Mouse (Mus musculus) layer of hippocampus, adult 8-10 months (tissue): ENCODE measurements around the gene Pdia3. TPM values are rescaled to one million over a fixed set of nuclear protein-coding genes. Genes with fewer than 3 reads are reported as not detected.
"Not testable (repeated sequence)": the region's sequence is repeated elsewhere in the genome, so short reads cannot be mapped to it uniquely, and the experiment has no call there.

Source experiments
- DNase-seq, 2 experiments: peaks; one replicate each; pipeline ENCODE4 v3.0.0; 2022; ENCODE audit warnings: low spot score in 2 of 2
- total RNA-seq, 4 experiments: library from RNA; stranded (reverse); gene quantifications; 2 replicates each; pipeline ENCODE4 v1.2.4; 2022

Gene Pdia3
- total RNA-seq: 100 to 1,000 TPM; 168 to 236 (median 196) TPM

- peak; percentile 93 to 94 for DNase-seq
Observed at GRCm38 (mm10) chr2:121413387-121414042, at the start of gene Pdia3, which contains the start of gene Catsper2. Gene Pdia3 (plus strand): TSS chr2:121413775. Gene Catsper2 (minus strand): TSS chr2:121413792.

- DNase-seq: no peak
Observed at GRCm38 (mm10) chr2:121368831-121369230, 44.7 kb upstream of the Pdia3 start.

GRCm38 (mm10) chr2:121370921-121371320, 42.7 kb upstream of the Pdia3 start:
- DNase-seq: no peak

GRCm38 (mm10) chr2:121372266-121372665, 41.3 kb upstream of the Pdia3 start:
- DNase-seq: no peak

GRCm38 (mm10) chr2:121374766-121375165, 38.8 kb upstream of the Pdia3 start:
- DNase-seq: no peak

GRCm38 (mm10) chr2:121386961-121387575, 26.5 kb upstream of the Pdia3 start, which contains the start of gene Strc:
Gene Strc (minus strand): TSS chr2:121387168.
- not testable (repeated sequence) for DNase-seq

- peak; percentile 57 to 89 for DNase-seq
Observed at GRCm38 (mm10) chr2:121396624-121397023, 17.0 kb upstream of the Pdia3 start.

GRCm38 (mm10) chr2:121403296-121403695, 10.3 kb upstream of the Pdia3 start:
- no peak for DNase-seq

- no peak for DNase-seq
Observed at GRCm38 (mm10) chr2:121408160-121408559, 5.4 kb upstream of the Pdia3 start.

GRCm38 (mm10) chr2:121412843-121413386, 660 bp upstream of the Pdia3 start:
- DNase-seq: peak in 1 of 2 experiments; percentile 7

GRCm38 (mm10) chr2:121414139-121414685, 637 bp downstream of the Pdia3 start:
- DNase-seq: peak in 1 of 2 experiments; percentile 11

GRCm38 (mm10) chr2:121415103-121415502, 1.5 kb downstream of the Pdia3 start:
- DNase-seq: no peak

- DNase-seq: no peak
Observed at GRCm38 (mm10) chr2:121415591-121415990, 2.0 kb downstream of the Pdia3 start.

- DNase-seq: no peak
Observed at GRCm38 (mm10) chr2:121416356-121416755, 2.8 kb downstream of the Pdia3 start.

GRCm38 (mm10) chr2:121418476-121418875, 4.9 kb downstream of the Pdia3 start:
- no peak for DNase-seq

- no peak for DNase-seq
Observed at GRCm38 (mm10) chr2:121423166-121423565, 9.6 kb downstream of the Pdia3 start.

- no peak for DNase-seq
Observed at GRCm38 (mm10) chr2:121425890-121426289, 12.3 kb downstream of the Pdia3 start.

- no peak for DNase-seq
Observed at GRCm38 (mm10) chr2:121434854-121435253, 21.3 kb downstream of the Pdia3 start.

- DNase-seq: no peak
Observed at GRCm38 (mm10) chr2:121439746-121440145, 26.2 kb downstream of the Pdia3 start.

- no peak for DNase-seq
Observed at GRCm38 (mm10) chr2:121440834-121441605, 27.4 kb downstream of the Pdia3 start.

- no peak for DNase-seq
Observed at GRCm38 (mm10) chr2:121441800-121442199, 28.2 kb downstream of the Pdia3 start.
